Mouse (Mus musculus): ENCODE results near the gene Mpo.

Mpo gene

DNA sequence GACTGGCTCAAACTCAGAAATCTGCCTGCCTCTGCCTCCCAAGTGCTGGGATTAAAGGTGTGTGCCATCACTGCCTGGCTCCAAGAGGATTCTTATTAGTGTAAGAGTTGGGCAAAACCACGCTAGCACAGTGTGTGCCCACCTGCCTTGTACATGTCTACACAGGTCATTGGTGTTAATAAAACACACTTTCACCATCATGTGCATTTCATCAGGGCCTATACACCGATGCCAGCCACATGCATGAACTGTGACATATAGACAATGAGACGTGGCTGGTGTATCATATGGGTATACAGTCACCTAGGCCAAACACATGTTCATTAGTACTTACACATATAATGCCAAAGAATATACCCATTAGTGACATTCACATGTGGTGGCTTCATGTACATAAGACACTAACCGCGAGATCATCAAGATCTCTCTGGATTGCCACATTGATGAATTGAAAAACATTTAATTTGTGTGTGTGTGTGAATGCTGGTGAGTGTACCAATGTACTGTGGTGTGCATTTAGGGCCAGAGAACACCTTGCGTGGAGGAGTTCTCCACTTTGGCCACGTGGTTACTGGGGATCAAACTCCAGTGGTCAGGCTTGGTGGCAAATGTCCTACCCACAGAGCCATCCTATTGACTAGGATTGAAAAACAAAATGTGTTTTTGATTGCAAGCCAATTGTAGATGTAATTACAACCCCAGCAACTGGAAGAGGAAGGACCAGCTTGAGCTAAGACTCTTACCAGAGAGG lies 35.0 kb upstream of the Mpo start:
- DNase-seq (ENCODE audit: low spot score in 2 of 2) = no peak

DNA sequence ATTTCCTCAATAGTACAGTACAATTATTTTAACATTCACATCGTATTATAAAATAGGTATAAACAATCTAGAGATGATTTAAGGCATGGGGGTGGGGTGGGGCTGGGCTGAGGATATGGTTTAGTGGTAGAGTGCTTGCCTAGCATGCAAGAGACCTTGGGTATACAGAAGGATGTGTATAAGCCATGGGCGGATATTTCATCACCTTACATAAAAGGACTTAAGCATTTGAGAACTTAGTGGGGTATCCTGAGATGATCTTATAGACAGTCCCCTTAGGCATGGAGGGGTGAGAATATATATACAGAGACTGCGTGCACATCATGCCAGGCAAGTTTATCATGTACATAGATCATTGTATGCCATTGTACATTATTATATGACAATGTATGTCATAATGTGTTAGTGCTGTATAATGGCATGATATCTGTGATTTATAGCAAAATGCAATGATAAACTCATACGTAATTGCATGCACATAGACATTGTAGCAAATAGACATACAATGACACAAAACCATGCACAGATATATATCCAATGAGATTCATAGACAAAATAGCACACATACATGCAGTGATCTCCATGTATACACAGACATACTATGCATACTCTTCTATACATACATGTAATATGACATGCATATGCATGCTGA lies 34.3 kb upstream of the Mpo start:
- no peak for DNase-seq (ENCODE audit: low spot score in 2 of 2)

GRCm38 (mm10) chr11:87759609-87760005 lies 33.8 kb upstream of the Mpo start:
- no peak for DNase-seq (ENCODE audit: low spot score in 2 of 2)

DNA sequence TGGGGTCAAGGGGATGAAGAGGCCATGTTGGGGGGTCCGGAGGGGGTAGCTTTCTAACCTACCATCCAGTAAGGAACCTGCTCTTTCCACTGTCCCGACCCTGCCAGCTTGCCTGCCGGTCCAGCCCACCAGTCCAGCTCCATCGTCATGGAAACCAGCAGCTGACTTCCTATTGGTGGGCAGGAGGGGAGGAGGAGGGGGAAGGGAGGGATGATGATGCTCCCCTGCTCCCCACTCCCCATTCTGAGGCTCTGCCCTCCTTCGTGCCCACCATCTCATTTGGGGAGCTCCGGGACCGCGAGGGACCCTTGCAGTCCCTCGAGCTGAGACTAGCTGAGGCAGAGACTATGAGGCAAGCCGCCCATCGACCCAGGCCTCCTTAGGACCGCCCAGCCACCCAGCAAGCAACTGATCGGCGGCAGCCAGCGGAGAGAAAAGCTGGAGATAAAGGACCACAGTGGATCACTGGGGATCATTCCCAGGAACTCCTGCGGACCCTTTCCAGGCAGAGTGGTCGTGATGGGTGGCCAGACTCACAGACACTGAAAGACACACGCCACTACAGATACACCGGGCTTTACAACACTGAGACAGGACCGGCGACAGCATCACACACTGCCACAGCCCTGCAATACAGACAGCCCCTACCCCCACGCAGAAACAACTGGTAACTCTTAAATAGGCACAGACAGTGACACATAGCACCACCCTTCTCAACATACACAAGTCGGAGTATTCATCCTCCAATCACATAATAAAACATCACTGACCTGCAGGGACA lies 32.9 kb upstream of the Mpo start, which contains the start of gene Tspoap1:
TSS of gene Tspoap1 (plus strand) at position 241 of the 781 bp plus-strand sequence.
- DNase-seq (ENCODE audit: low spot score in 2 of 2) = no peak

DNA sequence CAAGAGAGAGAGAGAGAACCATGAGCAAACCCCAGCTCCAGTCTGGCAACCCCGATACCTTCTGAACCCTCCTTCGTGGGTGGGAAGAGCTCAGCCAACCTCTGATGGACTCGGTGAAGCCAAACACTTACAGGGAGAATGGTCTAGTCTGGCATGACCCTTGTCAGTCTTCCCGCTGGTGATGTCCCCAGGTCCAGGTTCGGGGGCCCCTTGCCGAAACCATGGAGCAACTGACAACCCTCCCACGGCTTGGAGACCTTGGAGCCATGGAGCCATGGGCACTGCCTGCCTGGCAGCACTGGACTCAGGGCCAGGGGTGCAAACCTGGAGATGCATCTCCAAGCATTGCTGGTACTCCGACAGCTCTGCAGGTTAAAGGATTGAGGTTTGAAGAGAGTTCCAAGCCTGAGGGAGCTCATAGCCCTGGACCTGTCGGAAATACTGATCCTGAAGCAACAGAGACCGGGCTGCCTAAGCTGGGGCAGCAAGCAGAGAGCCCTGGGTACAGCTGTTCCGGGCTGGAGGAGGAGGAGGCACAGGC lies 32.1 kb upstream of the Mpo start:
- no peak for DNase-seq (ENCODE audit: low spot score in 2 of 2)

DNA sequence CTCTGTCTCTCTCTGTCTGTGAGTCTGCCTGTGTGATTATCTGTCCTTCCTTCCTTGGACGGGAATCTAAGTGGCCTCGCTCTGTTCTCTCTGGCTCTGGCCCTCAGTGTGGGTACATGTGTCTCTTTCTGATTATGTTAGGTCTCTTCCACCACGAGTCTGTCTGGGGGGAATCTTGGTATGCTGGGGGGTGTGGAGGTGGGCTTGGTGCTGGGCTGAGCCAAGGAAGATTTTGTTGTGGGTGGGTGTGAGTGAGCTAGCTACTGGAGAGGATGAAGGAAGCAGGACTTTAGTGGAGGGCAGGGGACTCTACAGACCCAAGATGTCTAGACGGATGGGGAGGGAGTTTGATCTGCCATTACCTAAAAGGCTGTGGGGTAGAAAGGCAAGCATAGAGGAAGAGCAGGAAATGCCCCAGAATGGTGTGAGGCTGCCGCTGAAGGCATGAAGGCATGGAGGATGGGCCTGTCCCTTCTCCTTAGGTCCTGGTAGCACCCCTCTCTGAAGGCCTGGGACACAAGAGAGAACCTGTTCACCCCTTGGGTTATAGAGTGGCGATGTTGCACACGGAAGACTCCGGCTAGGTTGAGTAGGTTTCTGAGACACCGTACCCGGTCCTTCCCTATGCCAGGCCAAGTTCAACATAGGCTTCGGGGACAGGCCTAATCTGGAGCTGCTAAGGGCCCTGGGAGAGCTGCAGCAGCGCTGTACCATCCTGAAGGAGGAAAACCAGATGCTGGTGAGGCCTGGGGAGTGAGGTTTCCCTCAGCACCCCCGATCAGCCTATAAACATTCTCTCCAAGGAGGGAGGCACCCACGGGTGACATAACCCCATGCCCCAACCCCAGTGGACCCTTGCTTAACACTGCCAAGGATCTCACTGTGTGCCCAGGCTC lies 31.3 kb upstream of the Mpo start:
- no peak for DNase-seq (ENCODE audit: low spot score in 2 of 2)

- DNase-seq (ENCODE audit: low spot score in 2 of 2) = no peak
These were observed 30.5 kb upstream of the Mpo start for GRCm38 (mm10) chr11:87762702-87763385.

GRCm38 (mm10) chr11:87763511-87763987 lies 29.8 kb upstream of the Mpo start:
- DNase-seq (ENCODE audit: low spot score in 2 of 2) = no peak

DNA sequence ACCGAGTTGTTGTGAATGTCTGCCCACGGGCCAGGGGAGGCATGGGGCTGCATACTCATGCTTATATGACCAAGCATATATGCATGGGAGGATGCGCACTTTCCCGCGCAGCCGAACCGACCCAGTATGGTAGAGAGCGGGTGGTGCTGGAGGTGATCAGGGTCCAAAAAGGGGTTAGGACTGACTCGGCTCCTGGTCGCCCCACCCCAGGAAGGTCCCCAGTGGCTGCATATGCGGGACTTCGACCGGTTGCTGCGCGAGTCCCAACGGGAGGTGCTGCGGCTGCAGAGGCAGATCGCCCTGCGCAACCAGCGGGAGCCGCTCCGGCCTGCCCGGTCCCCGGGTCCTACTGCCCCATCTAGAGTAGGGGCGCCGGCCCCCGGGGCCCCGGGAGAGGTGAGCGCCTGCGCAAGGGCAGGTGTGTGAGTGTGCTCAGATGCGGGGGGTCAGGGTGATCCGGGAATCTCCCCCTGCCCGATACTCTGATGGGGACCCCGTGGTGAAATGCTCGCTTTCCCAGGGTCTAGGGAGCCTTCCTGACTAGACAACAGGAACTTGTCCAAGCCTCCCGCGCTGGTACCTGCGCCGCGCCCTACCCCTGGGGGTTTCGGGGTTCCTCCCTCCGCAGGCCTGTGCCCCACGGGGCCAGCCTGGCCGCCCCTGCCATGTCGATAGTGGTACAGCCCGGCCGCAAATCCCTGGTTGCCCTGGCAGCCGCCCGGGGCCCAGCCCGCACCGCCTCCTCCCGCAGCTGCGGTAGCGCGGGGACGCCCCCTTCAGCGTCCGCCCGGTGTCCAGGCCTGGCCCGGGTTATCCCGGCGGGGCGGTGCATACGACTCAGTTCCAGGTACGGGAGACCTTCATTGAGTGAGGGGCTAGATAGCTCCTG lies 29.1 kb upstream of the Mpo start:
- DNase-seq (ENCODE audit: low spot score in 2 of 2) = no peak

DNA sequence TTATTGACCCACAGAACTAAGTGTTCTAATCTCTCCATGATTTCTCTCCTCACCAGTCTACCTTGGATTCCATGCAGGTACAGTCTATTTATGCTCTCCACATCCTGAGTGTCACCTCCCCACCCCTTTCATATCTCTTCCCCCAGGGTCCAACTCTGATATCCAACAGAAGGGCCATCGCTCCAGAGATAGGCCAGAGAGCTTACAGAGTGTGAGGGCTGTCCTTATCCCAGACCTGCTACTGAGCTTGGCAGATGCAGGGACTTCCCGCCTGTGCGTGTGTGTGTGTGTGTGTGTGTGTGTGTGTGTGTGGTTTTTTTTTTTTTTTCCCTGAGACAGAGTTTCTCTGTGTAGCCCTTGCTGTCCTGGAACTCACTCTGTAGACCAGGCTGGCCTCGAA lies 24.6 kb upstream of the Mpo start:
- DNase-seq (ENCODE audit: low spot score in 2 of 2) = no peak

GRCm38 (mm10) chr11:87770989-87771388 lies 22.4 kb upstream of the Mpo start:
- DNase-seq (ENCODE audit: low spot score in 2 of 2) = peak; percentile 74 to 75

GRCm38 (mm10) chr11:87772354-87772753 lies 21.0 kb upstream of the Mpo start:
- no peak for DNase-seq (ENCODE audit: low spot score in 2 of 2)

DNA sequence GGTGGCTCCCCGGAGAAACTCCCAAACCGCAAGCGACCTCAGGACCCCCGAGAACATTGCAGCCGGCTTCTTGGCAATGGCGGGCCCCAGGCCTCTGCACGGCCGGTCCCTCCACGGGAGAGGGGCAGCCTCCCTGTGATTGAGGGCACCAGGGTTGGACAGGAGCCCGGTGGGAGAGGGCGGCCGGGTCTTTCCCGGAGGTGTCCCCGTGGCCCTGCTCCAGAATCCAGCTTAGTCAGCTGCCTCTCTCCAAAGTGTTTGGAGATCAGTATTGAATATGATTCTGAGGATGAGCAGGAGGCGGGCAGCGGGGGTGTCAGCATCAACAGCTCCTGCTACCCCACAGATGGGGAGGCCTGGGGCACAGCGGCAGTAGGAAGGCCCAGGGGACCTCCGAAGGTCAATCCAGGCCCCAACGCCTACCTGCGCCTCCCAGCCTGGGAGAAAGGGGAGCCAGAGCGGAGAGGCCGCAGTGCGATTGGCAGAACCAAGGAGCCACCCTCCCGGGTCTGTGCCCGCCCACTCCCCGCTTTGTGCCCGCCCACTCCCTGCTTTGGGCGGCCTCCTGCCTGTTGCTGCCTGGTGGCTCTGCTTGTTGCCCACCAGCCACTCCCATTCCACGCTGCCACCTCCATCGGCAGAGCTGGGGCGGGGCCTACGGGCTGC lies 15.1 kb upstream of the Mpo start:
- peak; percentile 47 to 52 for DNase-seq (ENCODE audit: low spot score in 2 of 2)

- DNase-seq (ENCODE audit: low spot score in 2 of 2) = no peak
These were observed 14.5 kb upstream of the Mpo start for GRCm38 (mm10) chr11:87778915-87779314.

DNA sequence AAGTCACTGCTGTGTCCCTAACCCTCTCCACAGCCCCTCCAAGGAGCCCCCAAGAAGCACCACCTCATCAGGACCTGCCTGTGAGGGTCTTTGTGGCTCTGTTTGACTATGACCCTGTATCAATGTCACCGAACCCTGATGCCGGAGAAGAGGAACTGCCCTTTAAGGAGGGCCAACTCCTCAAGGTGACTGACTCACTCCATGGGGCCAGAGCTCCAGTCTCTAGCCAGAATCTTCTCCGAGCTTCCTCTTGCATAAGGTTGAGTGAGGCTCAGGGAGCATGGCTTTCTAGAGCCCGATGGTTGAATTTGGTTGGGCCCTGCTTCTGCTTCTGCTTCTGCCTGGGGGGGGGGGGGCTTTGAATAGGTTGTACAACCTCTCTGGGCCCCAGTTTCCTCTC lies 14.0 kb upstream of the Mpo start:
- DNase-seq (ENCODE audit: low spot score in 2 of 2) = no peak

DNA sequence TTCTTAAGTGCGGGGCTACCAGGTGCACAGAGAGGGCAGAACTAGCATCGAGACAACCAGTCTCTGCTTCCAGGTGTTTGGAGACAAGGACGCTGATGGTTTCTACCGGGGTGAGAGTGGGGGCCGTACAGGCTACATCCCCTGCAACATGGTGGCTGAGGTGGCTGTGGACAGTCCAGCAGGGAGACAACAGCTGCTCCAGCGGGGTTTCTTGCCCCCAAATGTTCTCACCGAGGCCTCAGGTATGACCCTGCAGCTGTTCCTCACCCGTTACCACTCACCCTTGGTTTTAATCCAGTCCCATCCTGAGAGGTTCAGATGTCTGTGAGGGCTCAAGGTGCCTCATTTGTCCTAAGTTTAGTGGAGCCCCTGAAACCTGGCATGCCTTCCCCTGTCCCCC lies 13.3 kb upstream of the Mpo start:
- DNase-seq (ENCODE audit: low spot score in 2 of 2) = no peak

DNA sequence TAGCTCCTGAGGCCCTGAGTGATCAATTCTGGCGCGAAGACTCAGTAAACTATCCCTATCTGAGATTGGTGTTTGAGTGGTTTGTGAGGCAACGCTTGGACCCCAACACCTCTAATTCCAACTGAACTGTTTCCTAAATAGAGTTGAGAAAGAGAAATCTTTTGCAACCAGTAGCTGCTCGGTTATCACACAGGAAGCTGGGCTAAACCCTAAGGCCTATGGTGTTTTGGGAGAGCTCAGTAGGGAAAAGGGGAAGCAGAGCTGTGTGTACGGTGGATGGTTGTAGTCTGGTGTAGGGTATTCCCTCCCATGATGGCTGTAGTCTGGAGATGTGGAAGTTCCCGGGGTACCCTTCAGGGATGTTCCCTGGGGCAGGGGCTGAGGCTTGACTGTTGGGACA lies 3.3 kb upstream of the Mpo start:
- no peak for DNase-seq (ENCODE audit: low spot score in 2 of 2)

DNA sequence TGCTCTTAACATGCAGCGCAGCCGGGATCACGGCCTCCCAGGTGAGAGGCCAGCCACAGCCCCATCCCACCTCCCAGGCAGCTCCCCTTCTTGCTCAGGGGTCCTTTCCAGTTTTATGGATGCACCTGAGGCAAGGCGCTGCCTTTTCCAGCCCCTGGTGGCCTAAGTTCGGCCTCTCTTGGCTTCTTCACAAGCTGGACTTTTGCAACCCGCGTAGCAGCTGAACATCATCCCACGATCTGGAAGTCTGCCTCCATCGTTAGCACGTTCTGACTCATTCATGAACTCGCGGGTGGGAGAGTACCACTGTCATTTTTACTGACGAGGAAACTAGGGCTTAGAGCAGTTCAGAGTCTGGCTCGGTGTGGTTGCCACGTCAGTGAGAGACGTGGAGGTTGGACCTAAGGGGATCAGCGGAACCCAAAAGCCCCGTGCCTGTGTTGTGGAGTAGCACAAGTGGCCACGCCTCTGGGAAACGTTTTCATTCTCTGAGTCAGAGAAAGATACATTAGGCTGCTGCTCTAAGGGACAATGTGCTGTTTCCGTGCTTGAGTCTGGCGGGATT lies 8.4 kb downstream of the Mpo start:
- DNase-seq (ENCODE audit: low spot score in 2 of 2) = peak; percentile 31 to 45

- DNase-seq (ENCODE audit: low spot score in 2 of 2) = no peak
These were observed 9.2 kb downstream of the Mpo start for GRCm38 (mm10) chr11:87802621-87803020.
